Mouse (Mus musculus): ENCODE results near the gene Olfr871. TPM values are rescaled to one million over a fixed set of nuclear protein-coding genes. Genes with fewer than 3 reads are reported as not detected.
"Not testable (repeated sequence)": the region's sequence is repeated elsewhere in the genome, so short reads cannot be mapped to it uniquely, and the experiment has no call there.

Olfr871 gene
- polyA plus RNA-seq (2015; fragmentation: Nextera tagmentation; extraction: Ambion mirVana), result not detected in 2 replicates

- no peak within 1 kb of the TSS for H3K4me2 ChIP-seq (ENCODE audit: low read depth, low read length)
- no peaks in the 10 kb centered on the region for H3K27me3 ChIP-seq (replicated peaks; ENCODE audit: control insufficient read depth, insufficient read depth, low read length)
- H3K9me3 ChIP-seq (ENCODE audit: control insufficient read depth, low read length), result no peaks in the 10 kb centered on the region
- no peaks in the 10 kb centered on the region for H3K36me3 ChIP-seq (ENCODE audit: control insufficient read depth, insufficient read depth, low read length)
- H3K9ac ChIP-seq (ENCODE audit: low read depth, low read length), result no peak within 1 kb of the TSS
- ATAC-seq, result no peak
- H3K4me3 ChIP-seq (ENCODE audit: low read length), result no peak within 1 kb of the TSS
- no peaks in the 10 kb centered on the region for H3K4me1 ChIP-seq (ENCODE audit: control insufficient read depth, insufficient read depth, low read length)
- H3K27ac ChIP-seq (ENCODE audit: low read length), result no peak within 1 kb of the TSS
These were observed at the start of gene Olfr871 for GRCm38 (mm10) chr9:20211907-20212306. Gene Olfr871 (plus strand): TSS chr9:20212207.

- 80% methylated on average over 2 of the region's 2 CpGs for WGBS
- Histone ChIP-seq H3K27me3 (replicated peaks; ENCODE audit: control insufficient read depth, insufficient read depth, low read length) (no peaks in the 10 kb centered on the region), H3K4me3 (ENCODE audit: low read length) (no peak within 1 kb of the TSS), H3K4me1 (ENCODE audit: control insufficient read depth, insufficient read depth, low read length) (no peaks in the 10 kb centered on the region), H3K4me2 (ENCODE audit: low read depth, low read length) (no peak within 1 kb of the TSS), H3K27ac (ENCODE audit: low read length) (no peak within 1 kb of the TSS), H3K36me3 (ENCODE audit: control insufficient read depth, insufficient read depth, low read length) (no peaks in the 10 kb centered on the region), H3K9me3 (ENCODE audit: control insufficient read depth, low read length) (no peaks in the 10 kb centered on the region), H3K9ac (ENCODE audit: low read depth, low read length) (no peak within 1 kb of the TSS)
- ATAC-seq, result no peak
These were observed 38.0 kb upstream of the Olfr871 start, which contains the start of gene Olfr870 for GRCm38 (mm10) chr9:20173957-20174356. Gene Olfr870 (minus strand): TSS chr9:20174057.

- Histone ChIP-seq H3K4me3 (ENCODE audit: low read length) (no peak overlapping the region), H3K9ac (ENCODE audit: low read depth, low read length) (no peak overlapping the region), H3K36me3 (ENCODE audit: control insufficient read depth, insufficient read depth, low read length) (no peaks in the 10 kb centered on the region), H3K27me3 (replicated peaks; ENCODE audit: control insufficient read depth, insufficient read depth, low read length) (no peaks in the 10 kb centered on the region), H3K4me1 (ENCODE audit: control insufficient read depth, insufficient read depth, low read length) (no peaks in the 10 kb centered on the region), H3K27ac (ENCODE audit: low read length) (no peak overlapping the region), H3K4me2 (ENCODE audit: low read depth, low read length) (no peak overlapping the region), H3K9me3 (ENCODE audit: control insufficient read depth, low read length) (no peaks in the 10 kb centered on the region)
- WGBS, result 66% methylated on average over 5 of the region's 5 CpGs
- ATAC-seq, result no peak
These were observed 32.5 kb upstream of the Olfr871 start for GRCm38 (mm10) chr9:20179463-20179862.

GRCm38 (mm10) chr9:20202131-20202530 is 9.9 kb upstream of the Olfr871 start:
- no peaks in the 10 kb centered on the region for H3K36me3 ChIP-seq (ENCODE audit: control insufficient read depth, insufficient read depth, low read length)
- H3K9ac ChIP-seq (ENCODE audit: low read depth, low read length), result no peak overlapping the region
- 52% methylated on average over 1 of the region's 1 CpGs for WGBS
- H3K4me2 ChIP-seq (ENCODE audit: low read depth, low read length), result no peak overlapping the region
- no peak for ATAC-seq
- no peaks in the 10 kb centered on the region for H3K9me3 ChIP-seq (ENCODE audit: control insufficient read depth, low read length)
- H3K4me1 ChIP-seq (ENCODE audit: control insufficient read depth, insufficient read depth, low read length), result no peaks in the 10 kb centered on the region
- no peaks in the 10 kb centered on the region for H3K27me3 ChIP-seq (replicated peaks; ENCODE audit: control insufficient read depth, insufficient read depth, low read length)
- H3K4me3 ChIP-seq (ENCODE audit: low read length), result no peak overlapping the region
- H3K27ac ChIP-seq (ENCODE audit: low read length), result no peak overlapping the region

GRCm38 (mm10) chr9:20203413-20203984 is 8.5 kb upstream of the Olfr871 start:
- 89% methylated on average over 7 of the region's 7 CpGs for WGBS
- H3K9me3 ChIP-seq (ENCODE audit: control insufficient read depth, low read length); ATAC-seq; H3K36me3 ChIP-seq (ENCODE audit: control insufficient read depth, insufficient read depth, low read length); H3K4me2 ChIP-seq (ENCODE audit: low read depth, low read length); H3K4me1 ChIP-seq (ENCODE audit: control insufficient read depth, insufficient read depth, low read length); H3K4me3 ChIP-seq (ENCODE audit: low read length); H3K27ac ChIP-seq (ENCODE audit: low read length); H3K27me3 ChIP-seq (replicated peaks; ENCODE audit: control insufficient read depth, insufficient read depth, low read length); H3K9ac ChIP-seq (ENCODE audit: low read depth, low read length): not testable (repeated sequence)

- Histone ChIP-seq H3K36me3 (ENCODE audit: control insufficient read depth, insufficient read depth, low read length) (no peaks in the 10 kb centered on the region), H3K27ac (ENCODE audit: low read length) (no peak overlapping the region), H3K4me3 (ENCODE audit: low read length) (no peak overlapping the region), H3K9ac (ENCODE audit: low read depth, low read length) (no peak overlapping the region), H3K4me1 (ENCODE audit: control insufficient read depth, insufficient read depth, low read length) (no peaks in the 10 kb centered on the region), H3K9me3 (ENCODE audit: control insufficient read depth, low read length) (no peaks in the 10 kb centered on the region), H3K27me3 (replicated peaks; ENCODE audit: control insufficient read depth, insufficient read depth, low read length) (no peaks in the 10 kb centered on the region), H3K4me2 (ENCODE audit: low read depth, low read length) (no peak overlapping the region)
- WGBS, result 53% methylated on average over 1 of the region's 1 CpGs
- ATAC-seq, result no peak
These were observed 1.2 kb upstream of the Olfr871 start for GRCm38 (mm10) chr9:20210812-20211211.

GRCm38 (mm10) chr9:20211477-20211876 is 530 bp upstream of the Olfr871 start:
- no peak overlapping the region for H3K27ac ChIP-seq (ENCODE audit: low read length)
- H3K4me1 ChIP-seq (ENCODE audit: control insufficient read depth, insufficient read depth, low read length), result no peaks in the 10 kb centered on the region
- no peak for ATAC-seq
- H3K27me3 ChIP-seq (replicated peaks; ENCODE audit: control insufficient read depth, insufficient read depth, low read length), result no peaks in the 10 kb centered on the region
- no peaks in the 10 kb centered on the region for H3K9me3 ChIP-seq (ENCODE audit: control insufficient read depth, low read length)
- no peaks in the 10 kb centered on the region for H3K36me3 ChIP-seq (ENCODE audit: control insufficient read depth, insufficient read depth, low read length)
- H3K4me2 ChIP-seq (ENCODE audit: low read depth, low read length), result no peak overlapping the region
- WGBS, result 64% methylated on average over 2 of the region's 2 CpGs
- H3K9ac ChIP-seq (ENCODE audit: low read depth, low read length), result no peak overlapping the region
- no peak overlapping the region for H3K4me3 ChIP-seq (ENCODE audit: low read length)

GRCm38 (mm10) chr9:20236819-20237218 is 24.8 kb downstream of the Olfr871 start, which contains the start of gene Olfr872:
Gene Olfr872 (plus strand): TSS chr9:20237119.
- Histone ChIP-seq H3K4me2 (ENCODE audit: low read depth, low read length) (no peak within 1 kb of the TSS), H3K4me1 (ENCODE audit: control insufficient read depth, insufficient read depth, low read length) (no peaks in the 10 kb centered on the region), H3K27me3 (replicated peaks; ENCODE audit: control insufficient read depth, insufficient read depth, low read length) (no peaks in the 10 kb centered on the region), H3K9ac (ENCODE audit: low read depth, low read length) (no peak within 1 kb of the TSS), H3K9me3 (ENCODE audit: control insufficient read depth, low read length) (no peaks in the 10 kb centered on the region), H3K27ac (ENCODE audit: low read length) (no peak within 1 kb of the TSS), H3K36me3 (ENCODE audit: control insufficient read depth, insufficient read depth, low read length) (no peaks in the 10 kb centered on the region), H3K4me3 (ENCODE audit: low read length) (no peak within 1 kb of the TSS)
- ATAC-seq, result no peak

DNA sequence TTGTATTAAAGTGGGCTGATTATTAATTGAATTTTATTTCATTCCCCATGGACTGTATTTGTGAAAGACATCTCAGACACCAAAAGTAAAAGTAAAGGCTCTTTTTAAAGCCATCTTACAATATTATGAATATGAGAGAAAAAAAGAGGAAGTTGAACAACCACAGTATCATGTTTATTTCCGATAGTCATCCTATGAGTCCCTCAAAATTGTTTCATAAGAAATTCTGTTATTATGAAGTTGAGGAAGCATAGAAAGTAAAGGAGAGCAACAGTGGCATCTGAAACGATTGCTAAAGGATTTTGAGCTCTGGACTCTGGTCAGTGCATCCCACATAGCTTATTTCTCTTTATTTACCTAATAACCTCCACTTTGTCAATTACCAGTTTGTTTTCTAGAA is 25.4 kb downstream of the Olfr871 start:
- Histone ChIP-seq H3K4me1 (ENCODE audit: control insufficient read depth, insufficient read depth, low read length) (no peaks in the 10 kb centered on the region), H3K27ac (ENCODE audit: low read length) (no peak overlapping the region), H3K4me2 (ENCODE audit: low read depth, low read length) (no peak overlapping the region), H3K27me3 (replicated peaks; ENCODE audit: control insufficient read depth, insufficient read depth, low read length) (no peaks in the 10 kb centered on the region), H3K4me3 (ENCODE audit: low read length) (no peak overlapping the region), H3K9ac (ENCODE audit: low read depth, low read length) (no peak overlapping the region), H3K9me3 (ENCODE audit: control insufficient read depth, low read length) (no peaks in the 10 kb centered on the region), H3K36me3 (ENCODE audit: control insufficient read depth, insufficient read depth, low read length) (no peaks in the 10 kb centered on the region)
- 73% methylated on average over 2 of the region's 2 CpGs for WGBS
- ATAC-seq, result no peak
